Mouse (Mus musculus) forebrain, embryonic 15.5 days (tissue): ENCODE data around the gene Cped1. TPM values are rescaled to one million over a fixed set of nuclear protein-coding genes. Genes with fewer than 3 reads are reported as not detected.

Experiments used
- ATAC-seq: fragments of 200-750 bp; cut with Nextera tagmentation; replicated peaks from 2 replicates; pipeline ENCODE4 v1.8.0; 2017; ENCODE audit warnings: mild to moderate bottlenecking, moderate TSS enrichment, moderate library complexity
- H3K27ac ChIP-seq: fragments of 300-500 bp; sonication (generic); replicated peaks from 2 replicates; pipeline ENCODE4 v1.5.1; 2015; ENCODE audit warnings: mild to moderate bottlenecking, inconsistent platforms
- H3K27me3 ChIP-seq: fragments of 300-500 bp; sonication (generic); 2 replicates; pipeline ENCODE4 v1.6.1; 2015; ENCODE audit warnings: inconsistent platforms
- H3K36me3 ChIP-seq: fragments of 300-500 bp; sonication (generic); 2 replicates; pipeline ENCODE4 v1.6.1; 2015; ENCODE audit warnings: mild to moderate bottlenecking, inconsistent platforms
- H3K4me1 ChIP-seq: fragments of 300-500 bp; sonication (generic); 2 replicates; pipeline ENCODE4 v1.6.1; 2015; ENCODE audit warnings: inconsistent platforms
- H3K4me2 ChIP-seq: fragments of 300-500 bp; sonication (generic); replicated peaks from 2 replicates; pipeline ENCODE4 v1.6.1; 2015; ENCODE audit warnings: mild to moderate bottlenecking, inconsistent platforms
- H3K4me3 ChIP-seq: fragments of 300-500 bp; sonication (generic); 2 replicates; pipeline ENCODE4 v1.5.1; 2015; ENCODE audit warnings: mild to moderate bottlenecking, inconsistent platforms
- H3K9ac ChIP-seq: fragments of 300-500 bp; sonication (generic); replicated peaks from 2 replicates; pipeline ENCODE4 v1.6.1; 2015; ENCODE audit warnings: mild to moderate bottlenecking, inconsistent platforms
- H3K9me3 ChIP-seq: fragments of 300-500 bp; sonication (generic); 2 replicates; pipeline ENCODE4 v1.6.1; 2016; ENCODE audit warnings: inconsistent platforms
- WGBS: fragments of 180-500 bp; shearing (Covaris S2); methylation state at CpG from one replicate; pipeline ENCODE4 v1.1.7; 2015; ENCODE audit warnings: mixed read lengths; 5-methylcytosine and 5-hydroxymethylcytosine counted together
- polyA plus RNA-seq: library from polyadenylated mRNA; unstranded; fragments of >200 nt; fragmentation: Nextera tagmentation; extraction: Ambion mirVana; gene quantifications from 2 replicates; pipeline ENCODE4 v1.2.1, GENCODE M21; 2015

The Cped1 gene
- 3.0 and 3.3 TPM in 2 replicates for polyA plus RNA-seq

GRCm38 (mm10) chr6:21985732-21986540 is at the start of gene Cped1:
Cped1 (plus strand) TSS chr6:21985916.
- Histone ChIP-seq H3K27ac (no peak within 1 kb of the TSS), H3K27me3 (peaks cover 13% of the 10 kb centered on the region; the same call in 1 of the 2 replicates), H3K4me2 (peak within 1 kb of the TSS; percentile 79), H3K9ac (peak within 1 kb of the TSS; percentile 30), H3K9me3 (no peaks in the 10 kb centered on the region), H3K4me3 (peak within 1 kb of the TSS; percentile 40), H3K4me1 (peaks cover 19% of the 10 kb centered on the region), H3K36me3 (no peaks in the 10 kb centered on the region)
- ATAC-seq, result peak; percentile 80
- under 1% methylated on average over 38 of the region's 38 CpGs for WGBS

- no peak for ATAC-seq
- no peak overlapping the region for H3K4me2 ChIP-seq
- H3K36me3 ChIP-seq, result no peaks in the 10 kb centered on the region
- no peak overlapping the region for H3K4me3 ChIP-seq
- no peak overlapping the region for H3K27ac ChIP-seq
- H3K4me1 ChIP-seq, result no peaks in the 10 kb centered on the region
- no peaks in the 10 kb centered on the region for H3K9me3 ChIP-seq
- no peaks in the 10 kb centered on the region for H3K27me3 ChIP-seq
- 86% methylated on average over 4 of the region's 4 CpGs for WGBS
- no peak overlapping the region for H3K9ac ChIP-seq
Observed at GRCm38 (mm10) chr6:21937981-21938635, 47.6 kb upstream of the Cped1 start.

DNA sequence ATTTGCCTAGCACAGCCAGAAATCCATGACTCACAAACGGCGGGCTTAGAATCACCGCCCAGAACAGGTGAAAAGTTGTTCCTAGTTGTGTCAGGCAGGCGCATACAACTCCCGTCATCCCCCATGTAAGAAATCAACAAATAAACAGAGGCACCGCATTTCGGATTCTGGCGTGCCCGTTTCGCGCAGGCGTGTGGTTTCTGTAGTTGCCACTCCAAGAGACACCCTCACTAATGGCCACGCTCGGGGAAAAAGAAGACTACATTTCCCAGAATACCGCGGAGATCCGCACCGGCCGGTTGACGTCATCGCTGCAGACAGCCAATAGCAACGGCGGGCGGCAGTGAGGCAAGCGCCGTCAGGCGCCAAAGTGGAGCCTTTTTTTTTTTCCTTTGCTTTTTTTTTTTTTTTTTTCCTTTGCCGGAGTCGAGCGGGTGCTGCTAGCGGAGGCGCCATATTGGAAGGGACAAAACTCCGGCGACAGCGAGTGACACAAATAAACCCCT is 36.4 kb upstream of the Cped1 start, which contains the start of gene Ing3:
Ing3 (plus strand) TSS at position 346 of the 506 bp plus-strand sequence.
- Histone ChIP-seq H3K9me3 (no peaks in the 10 kb centered on the region), H3K4me3 (peak within 1 kb of the TSS; percentile 80), H3K27ac (peak within 1 kb of the TSS; percentile 99), H3K36me3 (peaks cover 9% of the 10 kb centered on the region; the same call in 1 of the 2 replicates), H3K9ac (peak within 1 kb of the TSS; percentile 77), H3K4me2 (peak within 1 kb of the TSS; percentile 55), H3K27me3 (no peaks in the 10 kb centered on the region), H3K4me1 (peaks cover 13% of the 10 kb centered on the region)
- ATAC-seq, result peak; percentile 99
- under 1% methylated on average over 35 of the region's 35 CpGs for WGBS

GRCm38 (mm10) chr6:21949771-21950448 is 35.8 kb upstream of the Cped1 start:
- peak; percentile 97 for ATAC-seq
- H3K9ac ChIP-seq, result peak overlapping the region; percentile 77
- no peaks in the 10 kb centered on the region for H3K27me3 ChIP-seq
- H3K4me3 ChIP-seq, result peak overlapping the region; percentile 80
- no peaks in the 10 kb centered on the region for H3K9me3 ChIP-seq
- peaks cover 11% of the 10 kb centered on the region; the same call in 1 of the 2 replicates for H3K36me3 ChIP-seq
- H3K27ac ChIP-seq, result peak overlapping the region; percentile 99
- peak overlapping the region; percentile 55 for H3K4me2 ChIP-seq
- WGBS, result 2% methylated on average over 67 of the region's 68 CpGs
- peaks cover 13% of the 10 kb centered on the region for H3K4me1 ChIP-seq

DNA sequence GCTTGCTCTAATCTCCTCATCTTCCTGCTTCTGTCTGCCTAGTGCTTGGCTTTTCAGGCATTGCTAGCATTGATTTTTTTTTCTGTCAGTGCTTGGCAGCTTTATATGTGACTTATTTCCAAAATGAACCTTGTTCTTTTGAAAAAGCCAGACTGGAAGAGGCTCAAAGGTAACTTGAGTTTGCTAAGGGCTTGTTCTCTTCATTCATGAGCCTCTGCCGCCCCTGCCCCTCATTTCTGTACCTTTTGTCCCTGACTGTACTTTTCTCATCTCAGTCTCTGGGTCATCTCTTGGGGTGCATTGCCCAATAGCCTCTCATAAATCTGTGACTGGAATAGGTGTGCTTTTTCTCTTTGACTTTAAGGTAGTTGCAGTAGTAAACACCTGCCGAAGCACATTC is 35.0 kb upstream of the Cped1 start:
- Histone ChIP-seq H3K9ac (peak overlapping the region; percentile 77), H3K27me3 (no peaks in the 10 kb centered on the region), H3K36me3 (peaks cover 17% of the 10 kb centered on the region; the same call in 1 of the 2 replicates), H3K9me3 (no peaks in the 10 kb centered on the region), H3K4me3 (peak overlapping the region; percentile 80), H3K4me2 (peak overlapping the region; percentile 55), H3K4me1 (peaks cover 13% of the 10 kb centered on the region), H3K27ac (peak overlapping the region; percentile 99; the same call in 1 of the 2 replicates)
- ATAC-seq, result no peak
- 73% methylated on average over 2 of the region's 2 CpGs for WGBS

GRCm38 (mm10) chr6:21955468-21955867 is 30.2 kb upstream of the Cped1 start:
- Histone ChIP-seq H3K27ac (no peak overlapping the region), H3K4me2 (no peak overlapping the region), H3K27me3 (no peaks in the 10 kb centered on the region), H3K9ac (no peak overlapping the region), H3K9me3 (no peaks in the 10 kb centered on the region), H3K36me3 (peaks cover 25% of the 10 kb centered on the region; the same call in 1 of the 2 replicates), H3K4me1 (peaks cover 11% of the 10 kb centered on the region), H3K4me3 (no peak overlapping the region)
- no peak for ATAC-seq
- 94% methylated on average over 4 of the region's 4 CpGs for WGBS

DNA sequence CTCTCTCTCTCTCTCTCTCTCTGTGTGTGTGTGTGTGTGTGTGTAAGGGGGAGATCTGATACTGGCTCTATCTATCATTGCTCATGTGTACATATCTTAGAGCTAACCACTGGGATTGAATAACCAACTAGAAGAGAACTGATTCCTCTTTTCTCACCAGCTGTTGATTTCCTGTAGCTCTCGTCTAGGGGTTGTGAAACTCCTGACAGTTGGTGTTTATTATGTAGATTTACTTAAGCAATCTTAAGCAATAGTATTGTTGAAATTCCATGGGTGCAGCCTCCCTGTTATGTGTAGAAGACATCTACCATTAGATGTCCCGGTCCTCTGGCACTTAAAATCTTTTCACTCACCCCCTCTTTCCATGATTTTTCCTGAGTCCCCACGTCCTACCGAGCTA is 26.8 kb upstream of the Cped1 start:
- Histone ChIP-seq H3K4me2 (no peak overlapping the region), H3K4me3 (no peak overlapping the region), H3K27ac (no peak overlapping the region), H3K27me3 (no peaks in the 10 kb centered on the region), H3K9me3 (no peaks in the 10 kb centered on the region), H3K9ac (no peak overlapping the region), H3K4me1 (no peaks in the 10 kb centered on the region), H3K36me3 (peaks cover 24% of the 10 kb centered on the region; the same call in 1 of the 2 replicates)
- no peak for ATAC-seq
- 88% methylated on average over 4 of the region's 4 CpGs for WGBS

DNA sequence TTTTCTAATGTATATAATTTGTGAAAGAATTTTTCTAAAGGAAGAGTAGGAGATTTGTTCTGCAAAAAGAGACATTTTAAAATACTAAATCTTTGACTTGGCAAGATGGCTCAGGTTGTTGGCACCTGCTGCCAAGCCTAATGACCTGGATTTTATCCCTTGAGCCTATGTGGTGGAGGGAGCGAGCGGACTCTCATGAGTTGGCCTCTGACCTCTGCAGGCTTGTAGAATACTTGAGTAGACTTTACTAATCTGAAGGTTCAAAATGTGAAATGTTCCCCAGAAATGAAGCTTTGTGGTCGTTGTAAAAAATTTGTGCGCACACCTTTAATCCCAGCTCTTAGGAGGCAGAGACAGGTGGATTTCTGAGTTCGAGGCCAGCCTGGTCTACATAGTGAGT is 25.8 kb upstream of the Cped1 start:
- H3K4me3 ChIP-seq, result no peak overlapping the region
- 96% methylated on average over 5 of the region's 5 CpGs for WGBS
- H3K4me2 ChIP-seq, result no peak overlapping the region
- H3K9ac ChIP-seq, result no peak overlapping the region
- H3K4me1 ChIP-seq, result no peaks in the 10 kb centered on the region
- H3K36me3 ChIP-seq, result peaks cover 20% of the 10 kb centered on the region; the same call in 1 of the 2 replicates
- H3K9me3 ChIP-seq, result no peaks in the 10 kb centered on the region
- ATAC-seq, result no peak
- H3K27ac ChIP-seq, result no peak overlapping the region
- H3K27me3 ChIP-seq, result no peaks in the 10 kb centered on the region

DNA sequence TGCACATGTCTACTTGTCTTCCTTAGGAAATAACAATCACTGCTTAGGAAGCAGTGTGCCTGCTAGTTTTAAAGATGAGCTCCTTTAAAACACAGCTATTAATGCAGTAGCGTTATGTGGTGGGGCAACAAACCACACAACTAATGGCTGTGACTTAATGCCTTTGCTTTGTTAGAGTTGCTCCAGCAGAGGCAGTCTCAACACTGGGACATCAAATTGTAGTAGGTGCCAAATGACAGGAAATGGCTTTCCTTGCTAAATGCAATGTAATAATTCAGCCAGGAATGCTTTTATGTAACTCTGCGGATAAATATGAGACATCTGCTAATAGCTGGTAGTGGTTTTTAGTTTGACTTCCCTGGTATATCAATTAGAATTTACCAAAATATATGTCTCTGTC is 8.2 kb upstream of the Cped1 start:
- Histone ChIP-seq H3K27me3 (no peaks in the 10 kb centered on the region), H3K4me2 (no peak overlapping the region), H3K36me3 (peaks cover 21% of the 10 kb centered on the region), H3K4me3 (no peak overlapping the region), H3K9ac (no peak overlapping the region), H3K27ac (no peak overlapping the region), H3K4me1 (no peaks in the 10 kb centered on the region), H3K9me3 (no peaks in the 10 kb centered on the region)
- ATAC-seq, result no peak
- 93% methylated on average over 2 of the region's 2 CpGs for WGBS

GRCm38 (mm10) chr6:21981114-21981513 is 4.6 kb upstream of the Cped1 start:
- no peak overlapping the region for H3K9ac ChIP-seq
- WGBS, result 95% methylated on average over 1 of the region's 1 CpGs
- H3K27me3 ChIP-seq, result 0 out of 2 replicates have a peak, but pooled peaks cover 3% of the 10 kb centered on the region
- H3K4me3 ChIP-seq, result no peak overlapping the region
- no peak overlapping the region for H3K27ac ChIP-seq
- peaks cover 12% of the 10 kb centered on the region for H3K4me1 ChIP-seq
- no peak overlapping the region for H3K4me2 ChIP-seq
- no peak for ATAC-seq
- no peaks in the 10 kb centered on the region for H3K9me3 ChIP-seq
- H3K36me3 ChIP-seq, result no peaks in the 10 kb centered on the region

DNA sequence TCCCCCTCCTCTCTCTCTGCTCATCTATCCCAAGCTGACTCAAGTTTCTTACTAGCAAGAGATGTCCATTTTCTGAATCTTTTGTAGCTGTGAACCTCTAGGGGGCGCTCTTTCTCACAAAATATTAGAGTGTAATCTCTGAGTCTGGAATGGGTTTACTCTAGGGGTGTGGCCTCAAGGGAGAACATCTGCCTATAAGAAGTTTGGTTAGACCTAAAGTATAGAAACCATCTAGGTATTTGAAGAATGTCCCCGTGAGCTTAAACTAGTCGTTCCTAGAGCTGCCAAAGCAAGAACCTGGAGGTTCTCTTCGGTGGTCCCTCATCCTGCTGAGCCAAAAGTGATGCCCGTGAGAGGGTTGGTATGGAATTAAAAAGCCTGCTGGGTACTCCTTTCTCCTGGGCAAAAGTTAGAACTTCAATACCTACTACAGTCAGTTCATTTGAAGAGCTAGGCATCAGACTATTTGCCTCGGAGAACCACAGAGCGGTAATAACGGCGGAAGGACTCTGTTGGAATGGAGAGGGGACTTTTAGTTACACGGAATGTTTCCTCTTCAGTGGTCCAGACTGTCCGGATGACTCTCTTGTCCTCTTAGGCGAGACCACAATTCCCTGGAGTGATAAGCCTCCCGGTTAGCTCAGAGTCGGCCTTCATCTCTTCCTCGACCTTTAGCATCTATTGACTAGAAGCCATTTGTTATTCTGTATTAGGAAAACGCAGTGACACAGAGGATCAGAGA is 555 bp upstream of the Cped1 start:
- Histone ChIP-seq H3K4me2 (peak overlapping the region; percentile 79), H3K27me3 (peaks cover 13% of the 10 kb centered on the region; the same call in 1 of the 2 replicates), H3K27ac (no peak overlapping the region), H3K9ac (peak overlapping the region; percentile 30; the same call in 1 of the 2 replicates), H3K4me1 (peaks cover 19% of the 10 kb centered on the region), H3K36me3 (no peaks in the 10 kb centered on the region), H3K4me3 (peak overlapping the region; percentile 40), H3K9me3 (no peaks in the 10 kb centered on the region)
- 9% methylated on average over 16 of the region's 16 CpGs for WGBS
- ATAC-seq, result peak; percentile 51
